8 mouse cellular contexts compared by ENCODE assay signal in the genomic region with DNA sequence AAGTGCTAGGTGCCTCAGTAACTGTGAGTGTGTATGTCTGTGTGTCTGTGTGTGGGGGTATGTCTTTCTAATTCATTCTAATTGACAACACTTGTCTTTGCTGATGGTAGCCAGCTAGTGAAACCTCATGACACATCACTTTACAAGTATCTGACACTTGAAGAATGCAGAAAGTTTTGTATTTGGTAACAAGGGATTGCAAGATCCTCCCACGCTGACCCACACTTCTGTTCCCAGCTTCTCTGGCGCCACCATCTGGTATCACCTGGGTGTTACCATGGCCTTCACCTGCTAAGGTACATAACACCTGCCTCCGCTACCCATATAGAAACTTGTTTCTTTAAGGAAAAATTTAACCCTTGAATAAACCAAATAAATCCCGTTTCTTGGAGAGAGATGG.
DNase-seq lines count a peak whose midpoint lies in the region; ATAC-seq and TF ChIP-seq lines count a peak whose summit lies in the region.

No protein-coding gene starts in this region.

- no peaks in the 10 kb centered on the region for H3K9me3 ChIP-seq in embryonic facial prominence, embryonic 14.5 days (ENCODE audit: control insufficient read depth, low read length)

- no peak for TF ChIP-seq POLR2A in myocyte (IDR thresholded peaks at IDR 0.05; ENCODE audit: insufficient read length, low read depth)

- 0 out of 2 replicates have a peak, but pooled peaks cover 4% of the 10 kb centered on the region for H3K4me1 ChIP-seq in embryonic facial prominence, embryonic 14.5 days (ENCODE audit: control insufficient read depth, insufficient read depth, low read length)

- H3K4me3 ChIP-seq in embryonic facial prominence, embryonic 14.5 days (ENCODE audit: low read depth, low read length), result no peak overlapping the region
- H3K4me3 ChIP-seq in myocyte, result no peak overlapping the region

- H3K27me3 ChIP-seq in embryonic facial prominence, embryonic 14.5 days (replicated peaks; ENCODE audit: control insufficient read depth, insufficient read depth, low read length), result no peaks in the 10 kb centered on the region
- no peaks in the 10 kb centered on the region for H3K27me3 ChIP-seq in myocyte (ENCODE audit: control insufficient read depth, insufficient read depth, insufficient read length)

- no peak overlapping the region for H3K4me2 ChIP-seq in embryonic facial prominence, embryonic 14.5 days (ENCODE audit: low read depth, low read length)
- no peak overlapping the region for H3K4me2 ChIP-seq in myocyte (ENCODE audit: low read depth)

- ATAC-seq in cerebellum, adult (ENCODE audit: insufficient number of reproducible peaks, low FRiP score, low TSS enrichment), result no peak
- no peak for ATAC-seq in embryonic facial prominence, embryonic 14.5 days (ENCODE audit: low read depth)

- no peak overlapping the region for H3K27ac ChIP-seq in embryonic facial prominence, embryonic 14.5 days (replicated peaks; ENCODE audit: low read depth, low read length)

- no peak overlapping the region for H3ac ChIP-seq in myocyte (ENCODE audit: control insufficient read depth, insufficient read length)

- WGBS in embryonic facial prominence, embryonic 14.5 days, result 36% methylated on average over 4 of the region's 4 CpGs

- H3K9ac ChIP-seq in embryonic facial prominence, embryonic 14.5 days (ENCODE audit: low read depth, low read length), result no peak overlapping the region

- peak; percentile 43 for DNase-seq in cerebellum, adult 11 months
- DNase-seq in 3134 (ENCODE audit: extremely low read depth, insufficient read length, low spot score), result peak; percentile 51
- peak; percentile 82 for DNase-seq in adrenal gland, postnatal 10 days
- peak; percentile 53 for DNase-seq in embryonic facial prominence, embryonic 14.5 days (ENCODE audit: low spot score)
- DNase-seq in kidney, postnatal 4 days, result peak; percentile 82 to 86
- peak; percentile 72 for DNase-seq in urinary bladder, postnatal 25 days (ENCODE audit: low spot score)

- H3K79me2 ChIP-seq in myocyte (ENCODE audit: control insufficient read depth, insufficient read depth), result no peaks in the 10 kb centered on the region

- H3K36me3 ChIP-seq in embryonic facial prominence, embryonic 14.5 days (ENCODE audit: control insufficient read depth, insufficient read depth, low read length), result no peaks in the 10 kb centered on the region
- H3K36me3 ChIP-seq in myocyte (ENCODE audit: control insufficient read depth, insufficient read depth), result no peaks in the 10 kb centered on the region

TF ChIP-seq in myocyte, 11 proteins besides CTCF, POLR2A, EP300 and RAD21:
- TF ChIP-seq CEBPB (IDR thresholded peaks at IDR 0.05; ENCODE audit: insufficient read depth, poor library complexity, severe bottlenecking) (peak; percentile 21; the same call in 1 of the 2 replicates), REST (IDR thresholded peaks at IDR 0.05; ENCODE audit: insufficient read depth, insufficient read length) (no peak)
